Mouse (Mus musculus): ENCODE results near the gene Chst1. TPM values are rescaled to one million over a fixed set of nuclear protein-coding genes. Genes with fewer than 3 reads are reported as not detected.
A peak's percentile ranks its signal among the peaks of the same experiment; 100 is the strongest.

The Chst1 gene
- polyA plus RNA-seq, 1 experiment from 2014 or later, result 8.3 TPM

DNA sequence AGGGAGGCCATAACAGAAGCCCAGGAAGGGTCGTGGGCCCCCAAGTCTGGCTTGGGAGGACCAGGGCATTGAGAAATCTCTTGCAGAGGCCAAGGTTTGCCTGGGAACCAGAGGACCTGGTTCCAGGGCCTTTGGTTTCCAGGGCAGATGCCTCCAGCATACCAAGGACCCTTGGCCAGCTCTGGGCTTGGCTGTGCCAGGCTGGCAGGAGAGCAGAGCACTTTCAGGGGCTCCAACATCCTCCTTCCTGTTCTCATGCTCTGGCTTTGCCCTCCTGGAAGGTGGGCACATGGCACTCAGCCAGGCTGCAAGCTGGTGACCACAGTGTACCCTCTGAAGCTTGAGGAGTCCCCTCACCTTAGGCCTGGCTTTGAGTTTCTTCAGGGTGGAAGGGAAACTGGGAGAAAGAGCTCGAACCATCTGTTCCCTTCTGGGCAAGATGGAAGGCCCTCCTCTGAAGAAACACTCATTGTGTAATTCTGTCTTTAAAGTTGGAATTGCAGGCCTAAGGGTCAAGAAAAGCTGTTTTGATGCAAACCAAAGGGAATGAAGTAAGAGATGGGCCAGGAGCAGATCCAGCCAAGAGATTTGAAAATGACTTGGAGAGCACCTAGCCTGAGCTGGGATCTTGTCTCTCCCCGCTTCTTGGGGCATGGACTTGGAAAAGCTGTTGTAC is 10.3 kb downstream of the Chst1 start:
- 79% methylated on average over 3 of the region's 3 CpGs for WGBS
- no peak overlapping the region for H3K9ac ChIP-seq
- no peaks in the 10 kb centered on the region for H3K9me3 ChIP-seq
- H3K27ac ChIP-seq, result no peak overlapping the region
- H3K36me3 ChIP-seq, result peaks cover 18% of the 10 kb centered on the region; the same call in 1 of the 2 replicates
- peaks cover 15% of the 10 kb centered on the region for H3K4me1 ChIP-seq
- ATAC-seq (ENCODE audit: insufficient number of reproducible peaks, insufficient read depth, low FRiP score, low TSS enrichment, low read depth), result no peak
- no peaks in the 10 kb centered on the region for H3K27me3 ChIP-seq
- H3K4me2 ChIP-seq, result no peak overlapping the region
- no peak overlapping the region for H3K4me3 ChIP-seq

DNA sequence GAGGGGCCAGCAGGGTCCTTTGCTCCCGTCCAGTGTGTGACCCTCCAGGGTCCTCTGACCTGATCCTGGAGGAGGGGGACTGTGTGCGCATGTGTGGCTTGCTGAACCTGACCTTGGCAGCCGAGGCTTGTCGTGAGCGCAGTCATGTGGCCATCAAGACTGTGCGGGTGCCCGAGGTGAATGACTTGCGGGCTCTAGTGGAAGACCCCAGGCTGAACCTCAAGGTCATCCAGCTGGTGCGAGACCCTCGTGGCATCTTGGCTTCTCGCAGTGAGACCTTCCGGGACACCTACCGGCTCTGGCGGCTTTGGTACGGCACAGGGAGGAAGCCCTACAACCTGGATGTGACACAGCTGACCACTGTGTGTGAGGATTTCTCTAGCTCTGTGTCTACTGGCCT is 14.1 kb downstream of the Chst1 start:
- Histone ChIP-seq H3K9ac (no peak overlapping the region), H3K4me1 (0 out of 2 replicates have a peak, but pooled peaks cover 2% of the 10 kb centered on the region), H3K27ac (no peak overlapping the region), H3K27me3 (no peaks in the 10 kb centered on the region), H3K36me3 (peaks cover 18% of the 10 kb centered on the region; the same call in 1 of the 2 replicates), H3K4me3 (no peak overlapping the region), H3K4me2 (no peak overlapping the region), H3K9me3 (no peaks in the 10 kb centered on the region)
- 92% methylated on average over 15 of the region's 15 CpGs for WGBS
- ATAC-seq (ENCODE audit: insufficient number of reproducible peaks, insufficient read depth, low FRiP score, low TSS enrichment, low read depth), result no peak

DNA sequence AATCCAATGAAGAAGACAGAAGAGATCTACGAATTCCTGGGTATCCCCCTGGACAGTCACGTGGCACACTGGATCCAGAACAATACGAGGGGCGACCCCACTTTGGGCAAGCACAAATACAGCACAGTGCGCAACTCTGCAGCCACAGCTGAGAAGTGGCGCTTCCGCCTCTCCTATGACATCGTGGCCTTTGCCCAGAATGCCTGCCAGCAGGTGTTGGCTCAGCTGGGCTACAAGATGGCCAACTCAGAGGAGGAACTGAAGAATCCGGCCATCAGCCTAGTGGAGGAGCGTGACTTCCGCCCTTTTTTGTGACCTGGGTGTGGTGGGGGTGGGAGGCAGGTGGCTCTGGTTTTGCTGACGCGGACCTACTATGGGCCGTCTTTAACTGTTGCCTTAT is 14.6 kb downstream of the Chst1 start:
- Histone ChIP-seq H3K9ac (no peak overlapping the region), H3K4me1 (no peaks in the 10 kb centered on the region), H3K9me3 (no peaks in the 10 kb centered on the region), H3K27ac (no peak overlapping the region), H3K27me3 (no peaks in the 10 kb centered on the region), H3K4me2 (no peak overlapping the region), H3K4me3 (no peak overlapping the region), H3K36me3 (peaks cover 18% of the 10 kb centered on the region; the same call in 1 of the 2 replicates)
- WGBS, result 91% methylated on average over 14 of the region's 14 CpGs
- no peak for ATAC-seq (ENCODE audit: insufficient number of reproducible peaks, insufficient read depth, low FRiP score, low TSS enrichment, low read depth)

DNA sequence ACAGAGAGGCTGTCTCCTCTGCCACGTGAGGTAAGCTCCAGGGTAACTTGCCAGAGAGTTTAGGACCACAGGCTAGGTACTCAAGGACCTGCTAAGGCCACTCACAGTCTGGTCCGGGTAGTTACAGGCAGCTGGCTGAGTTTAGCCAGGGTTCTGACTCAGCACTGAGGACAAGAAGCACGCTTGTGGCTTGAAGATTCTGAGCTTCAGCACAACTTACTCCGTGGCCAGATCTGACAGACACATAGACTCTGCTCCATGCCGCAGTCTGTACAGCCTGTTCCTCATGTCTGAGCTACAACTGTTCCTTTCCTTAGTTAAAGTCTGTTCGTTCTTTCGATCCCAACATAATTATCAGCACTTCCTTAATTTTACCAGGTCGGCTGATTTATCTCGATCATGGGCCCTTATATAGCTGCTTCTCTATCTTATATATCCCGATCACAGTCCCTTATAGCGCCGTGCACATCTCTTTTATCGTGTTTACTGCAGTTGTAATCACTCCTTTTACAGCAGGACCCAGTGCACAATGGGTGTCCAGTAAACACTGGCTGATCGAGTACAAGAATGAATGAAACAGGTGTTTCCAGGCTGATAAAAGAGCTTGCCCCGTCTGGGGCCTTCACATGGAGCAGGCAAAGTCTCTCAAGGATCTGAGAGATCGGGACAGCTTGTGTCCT is 17.7 kb downstream of the Chst1 start:
- ATAC-seq (ENCODE audit: insufficient number of reproducible peaks, insufficient read depth, low FRiP score, low TSS enrichment, low read depth), result no peak
- H3K4me3 ChIP-seq, result no peak overlapping the region
- no peak overlapping the region for H3K27ac ChIP-seq

DNA sequence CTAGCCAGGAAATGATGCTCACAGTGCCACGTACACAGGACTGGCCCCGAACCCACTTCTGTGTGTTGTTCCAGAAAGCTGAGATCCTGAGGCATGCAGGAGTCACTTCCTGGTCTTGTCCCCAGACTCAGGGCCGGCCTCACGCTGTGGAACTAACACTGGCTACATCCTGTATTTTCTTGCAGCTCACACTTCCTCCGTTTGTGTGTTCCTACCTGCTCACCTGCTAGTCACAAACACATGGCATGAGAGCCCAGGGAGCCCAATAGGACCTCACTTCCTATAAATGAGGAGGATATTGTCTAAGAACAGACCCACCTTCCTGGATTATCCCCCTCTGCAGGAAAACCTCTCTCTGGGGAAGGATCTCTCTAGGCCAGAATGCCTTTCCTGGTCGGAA is 18.5 kb downstream of the Chst1 start:
- Histone ChIP-seq H3K27ac (no peak overlapping the region; the same call in 1 of the 2 replicates), H3K36me3 (peaks cover 16% of the 10 kb centered on the region; the same call in 1 of the 2 replicates), H3K4me2 (no peak overlapping the region), H3K4me3 (no peak overlapping the region), H3K9ac (no peak overlapping the region), H3K4me1 (no peaks in the 10 kb centered on the region), H3K9me3 (0 out of 2 replicates have a peak, but pooled peaks cover 3% of the 10 kb centered on the region), H3K27me3 (no peaks in the 10 kb centered on the region)
- WGBS, result 68% methylated on average over 6 of the region's 6 CpGs
- ATAC-seq (ENCODE audit: insufficient number of reproducible peaks, insufficient read depth, low FRiP score, low TSS enrichment, low read depth), result no peak

More for the DNA sequence above, 17.7 kb downstream of the Chst1 start:
- Histone ChIP-seq H3K27me3 (no peaks in the 10 kb centered on the region), H3K4me1 (no peaks in the 10 kb centered on the region), H3K36me3 (peaks cover 18% of the 10 kb centered on the region; the same call in 1 of the 2 replicates), H3K9me3 (0 out of 2 replicates have a peak, but pooled peaks cover 3% of the 10 kb centered on the region), H3K4me2 (no peak overlapping the region), H3K9ac (no peak overlapping the region)
- 79% methylated on average over 16 of the region's 16 CpGs for WGBS

DNA sequence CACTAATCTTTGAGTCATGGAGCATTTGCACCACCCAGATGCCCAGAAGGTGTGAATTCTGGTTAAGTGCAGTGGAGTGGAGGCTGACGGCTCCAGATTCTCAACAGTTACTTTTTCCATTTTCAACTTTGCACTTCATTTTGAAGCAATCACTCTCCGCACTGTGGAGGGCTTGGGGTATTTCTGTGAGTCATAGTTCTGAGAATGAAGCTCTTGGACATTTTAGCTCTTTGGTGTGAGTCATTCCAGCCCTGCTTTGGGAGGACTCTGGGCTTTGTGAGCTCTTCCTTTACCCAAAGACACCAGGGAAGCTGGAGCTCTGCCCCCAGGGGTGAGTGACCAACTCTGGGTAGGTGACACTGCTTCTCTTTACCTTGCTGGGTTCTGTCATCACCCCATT is 28.1 kb downstream of the Chst1 start:
- 76% methylated on average over 2 of the region's 2 CpGs for WGBS
- no peaks in the 10 kb centered on the region for H3K36me3 ChIP-seq
- no peaks in the 10 kb centered on the region for H3K27me3 ChIP-seq

DNA sequence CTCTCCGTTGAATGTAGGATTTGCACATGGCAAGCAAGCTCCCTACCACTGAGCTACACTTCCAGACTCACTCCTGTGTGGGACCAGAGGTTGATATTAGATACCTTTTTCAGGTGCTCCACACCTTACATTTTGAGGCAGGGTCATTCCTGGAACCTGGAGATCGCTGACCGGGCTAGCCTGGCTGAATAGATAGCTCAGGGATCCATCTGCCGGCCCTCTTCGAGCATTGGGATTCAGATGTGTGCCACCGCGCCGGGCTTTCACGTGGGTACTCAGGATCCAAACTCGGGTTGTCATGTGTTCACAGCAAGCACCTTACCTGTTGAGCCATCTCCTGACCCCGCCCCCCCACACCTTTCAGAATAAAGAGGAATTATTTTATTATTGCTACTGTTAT is 31.3 kb downstream of the Chst1 start:
- WGBS, result 92% methylated on average over 11 of the region's 11 CpGs
- Histone ChIP-seq H3K4me1 (no peaks in the 10 kb centered on the region), H3K4me3 (no peak overlapping the region), H3K27me3 (no peaks in the 10 kb centered on the region), H3K27ac (no peak overlapping the region), H3K36me3 (no peaks in the 10 kb centered on the region), H3K9ac (no peak overlapping the region), H3K4me2 (no peak overlapping the region), H3K9me3 (no peaks in the 10 kb centered on the region)
- no peak for ATAC-seq (ENCODE audit: insufficient number of reproducible peaks, insufficient read depth, low FRiP score, low TSS enrichment, low read depth)

More for the DNA sequence above, 28.1 kb downstream of the Chst1 start:
- Histone ChIP-seq H3K4me1 (no peaks in the 10 kb centered on the region), H3K4me2 (no peak overlapping the region), H3K9ac (no peak overlapping the region), H3K4me3 (no peak overlapping the region), H3K9me3 (no peaks in the 10 kb centered on the region), H3K27ac (no peak overlapping the region)
- no peak for ATAC-seq (ENCODE audit: insufficient number of reproducible peaks, insufficient read depth, low FRiP score, low TSS enrichment, low read depth)

DNA sequence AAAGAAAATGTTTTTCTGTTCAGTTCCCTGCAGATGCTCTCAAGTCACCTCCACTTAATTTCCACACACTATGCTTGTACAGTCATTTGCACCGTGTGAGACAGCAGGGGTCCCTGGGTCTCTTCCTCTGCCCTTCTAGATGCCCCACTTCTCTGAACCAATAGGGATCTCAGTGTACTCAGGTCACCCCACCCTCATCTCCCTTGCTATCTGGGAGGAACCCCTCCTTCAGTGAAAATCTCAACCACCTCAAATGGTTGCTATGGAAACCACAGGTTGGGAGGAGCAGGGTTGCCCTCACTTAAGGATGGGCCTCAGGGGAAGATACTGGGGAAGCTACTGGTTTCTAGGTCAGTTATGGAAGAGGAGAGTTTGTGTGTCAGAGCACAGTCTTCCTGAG is 32.5 kb downstream of the Chst1 start:
- no peaks in the 10 kb centered on the region for H3K27me3 ChIP-seq
- H3K27ac ChIP-seq, result no peak overlapping the region
- no peak overlapping the region for H3K9ac ChIP-seq
- WGBS, result 63% methylated on average over 1 of the region's 1 CpGs
- no peak overlapping the region for H3K4me2 ChIP-seq
- ATAC-seq (ENCODE audit: insufficient number of reproducible peaks, insufficient read depth, low FRiP score, low TSS enrichment, low read depth), result no peak
- no peaks in the 10 kb centered on the region for H3K36me3 ChIP-seq
- H3K9me3 ChIP-seq, result no peaks in the 10 kb centered on the region
- H3K4me3 ChIP-seq, result no peak overlapping the region
- no peaks in the 10 kb centered on the region for H3K4me1 ChIP-seq

DNA sequence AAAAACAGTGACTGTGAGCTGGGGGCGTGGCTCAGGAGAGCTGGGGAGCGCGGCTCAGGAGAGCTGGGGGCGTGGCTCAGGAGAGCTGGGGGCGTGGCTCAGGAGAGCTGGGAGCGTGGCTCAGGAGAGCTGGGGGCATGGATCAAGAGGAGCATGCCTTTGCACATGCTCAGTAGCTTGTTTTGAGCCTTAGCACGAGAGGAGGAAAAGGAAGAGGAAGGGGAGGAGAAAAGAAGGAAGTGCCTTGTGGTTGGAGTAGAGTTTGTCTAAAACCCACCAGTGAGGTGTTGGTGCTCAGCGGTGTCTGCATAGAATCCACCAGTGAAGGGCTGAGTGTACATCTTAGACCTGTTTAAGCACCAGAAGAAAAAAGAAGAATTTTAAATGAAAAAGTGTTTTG is 41.0 kb downstream of the Chst1 start:
- Histone ChIP-seq H3K4me1 (peaks cover 5% of the 10 kb centered on the region), H3K4me2 (no peak overlapping the region), H3K9me3 (peaks cover 3% of the 10 kb centered on the region; the same call in 1 of the 2 replicates), H3K36me3 (no peaks in the 10 kb centered on the region), H3K9ac (no peak overlapping the region), H3K27me3 (no peaks in the 10 kb centered on the region), H3K4me3 (no peak overlapping the region), H3K27ac (no peak overlapping the region)
- WGBS, result 18% methylated on average over 8 of the region's 8 CpGs
- no peak for ATAC-seq (ENCODE audit: insufficient number of reproducible peaks, insufficient read depth, low FRiP score, low TSS enrichment, low read depth)

DNA sequence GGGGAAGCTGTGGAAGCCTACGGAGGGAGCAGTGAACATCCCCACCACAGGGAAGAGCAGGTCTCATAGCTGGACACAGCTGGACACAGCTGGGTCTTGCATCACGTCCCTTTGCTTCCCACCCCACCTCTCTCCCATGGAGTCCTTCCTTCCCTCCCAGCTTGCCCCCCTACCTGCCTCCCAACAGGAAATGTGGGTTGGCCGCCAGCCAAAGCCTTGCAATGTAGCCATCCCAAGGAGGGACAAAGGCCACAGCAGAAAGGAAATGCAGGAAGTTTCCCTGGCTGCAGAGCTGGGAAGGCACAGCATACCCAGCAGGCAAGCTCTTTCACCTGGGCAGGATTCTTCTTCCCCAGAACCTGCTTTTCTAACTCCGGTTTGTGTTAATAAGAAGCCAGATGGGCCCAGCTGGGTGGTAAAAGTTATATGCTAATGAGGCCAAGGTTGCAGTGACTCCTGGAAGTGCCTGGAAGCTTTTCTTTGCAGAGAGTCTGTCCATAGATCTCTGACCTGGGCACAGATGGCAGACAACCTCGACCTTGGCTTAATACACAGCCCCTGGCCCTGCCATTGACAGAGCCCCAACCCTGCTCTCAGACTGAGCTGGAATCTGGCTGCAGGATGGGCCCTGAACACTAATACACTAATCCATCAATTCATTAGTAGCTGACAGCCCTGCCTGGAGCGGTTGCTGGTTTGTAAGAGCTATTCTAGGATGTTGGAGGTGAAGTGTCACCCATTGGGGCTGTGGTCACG is 46.0 kb downstream of the Chst1 start:
- Histone ChIP-seq H3K36me3 (no peaks in the 10 kb centered on the region), H3K4me1 (peaks cover 7% of the 10 kb centered on the region), H3K9me3 (peaks cover 3% of the 10 kb centered on the region; the same call in 1 of the 2 replicates), H3K27me3 (no peaks in the 10 kb centered on the region), H3K4me2 (no peak overlapping the region), H3K4me3 (no peak overlapping the region), H3K9ac (no peak overlapping the region), H3K27ac (peak overlapping the region; percentile 48)
- WGBS, result 46% methylated on average over 7 of the region's 7 CpGs
- ATAC-seq (ENCODE audit: insufficient number of reproducible peaks, insufficient read depth, low FRiP score, low TSS enrichment, low read depth), result no peak

DNA sequence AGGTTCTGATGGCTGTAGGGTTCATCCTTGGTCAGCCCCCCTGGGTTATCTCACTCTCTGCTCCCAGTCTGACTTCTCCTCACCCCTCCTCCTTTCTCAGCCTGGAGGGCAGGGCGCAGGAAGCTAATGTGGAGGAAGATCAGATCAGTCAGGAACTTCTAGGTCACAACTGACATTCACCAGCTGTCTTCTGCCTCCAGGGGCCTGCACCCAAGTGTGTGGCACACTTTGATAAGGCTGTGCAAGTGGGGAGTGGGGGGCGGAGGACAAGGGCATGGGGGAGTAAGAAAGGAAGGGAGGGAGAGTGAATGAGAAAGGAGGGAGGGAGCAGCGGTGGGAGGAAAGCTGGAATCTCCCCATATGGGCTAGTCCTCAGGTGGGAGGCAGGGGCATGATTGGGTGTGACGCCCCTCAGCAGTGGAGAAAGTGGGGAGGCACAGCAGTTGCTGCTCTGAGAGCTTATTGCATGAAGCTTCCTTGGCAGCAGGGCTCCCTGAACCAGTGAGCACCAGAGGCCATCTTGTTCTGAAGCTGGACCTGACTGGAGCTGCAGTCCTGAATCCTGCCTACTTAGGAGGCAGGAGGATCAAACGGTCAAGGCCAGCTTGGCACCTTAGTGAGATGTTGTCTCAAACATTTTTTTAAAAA is 49.8 kb downstream of the Chst1 start:
- WGBS, result 58% methylated on average over 5 of the region's 5 CpGs
- no peaks in the 10 kb centered on the region for H3K27me3 ChIP-seq
- H3K36me3 ChIP-seq, result no peaks in the 10 kb centered on the region
- no peak overlapping the region for H3K9ac ChIP-seq
- peaks cover 7% of the 10 kb centered on the region for H3K4me1 ChIP-seq
- no peaks in the 10 kb centered on the region for H3K9me3 ChIP-seq
- no peak overlapping the region for H3K4me2 ChIP-seq
- ATAC-seq (ENCODE audit: insufficient number of reproducible peaks, insufficient read depth, low FRiP score, low TSS enrichment, low read depth), result no peak
- no peak overlapping the region for H3K27ac ChIP-seq
- no peak overlapping the region for H3K4me3 ChIP-seq

Data from embryonic facial prominence, embryonic 13.5 days (tissue).